Mouse (Mus musculus): ENCODE measurements at regions not wholly inside any gene's neighbourhood (a gene's known extent, or its start where the extent isn't known, plus 50 kb on each side); places are given as distances from the start of the nearest gene placed in this dataset.

DNA sequence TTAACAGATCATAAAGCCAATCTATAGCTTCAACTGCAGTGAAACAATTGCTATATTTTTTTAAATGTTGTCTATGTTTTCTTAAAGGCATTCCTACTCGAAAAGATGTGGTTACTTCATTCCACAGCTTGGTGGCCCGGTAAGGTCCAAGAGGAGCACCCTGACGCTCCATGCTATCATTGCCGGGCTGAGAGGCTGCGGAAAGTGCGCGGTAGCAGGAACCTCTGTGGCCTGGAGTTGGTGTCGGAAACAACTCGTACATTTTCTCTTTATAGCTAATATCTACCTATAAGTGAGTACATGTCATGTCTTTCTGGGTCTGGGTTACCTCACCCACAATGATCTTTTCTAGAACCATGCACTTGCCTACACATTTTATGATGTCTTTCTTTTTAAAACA, 371.2 kb upstream of the Gabra5 start:
- ATAC-seq (replicated peaks; ENCODE audit: poor library complexity, severe bottlenecking): peak; percentile 100

Measured in granulocyte monocyte progenitor cell, adult 5-6 weeks (primary cell).